Mouse (Mus musculus): ENCODE results near the gene Trmt61a.

Gene Trmt61a

DNA sequence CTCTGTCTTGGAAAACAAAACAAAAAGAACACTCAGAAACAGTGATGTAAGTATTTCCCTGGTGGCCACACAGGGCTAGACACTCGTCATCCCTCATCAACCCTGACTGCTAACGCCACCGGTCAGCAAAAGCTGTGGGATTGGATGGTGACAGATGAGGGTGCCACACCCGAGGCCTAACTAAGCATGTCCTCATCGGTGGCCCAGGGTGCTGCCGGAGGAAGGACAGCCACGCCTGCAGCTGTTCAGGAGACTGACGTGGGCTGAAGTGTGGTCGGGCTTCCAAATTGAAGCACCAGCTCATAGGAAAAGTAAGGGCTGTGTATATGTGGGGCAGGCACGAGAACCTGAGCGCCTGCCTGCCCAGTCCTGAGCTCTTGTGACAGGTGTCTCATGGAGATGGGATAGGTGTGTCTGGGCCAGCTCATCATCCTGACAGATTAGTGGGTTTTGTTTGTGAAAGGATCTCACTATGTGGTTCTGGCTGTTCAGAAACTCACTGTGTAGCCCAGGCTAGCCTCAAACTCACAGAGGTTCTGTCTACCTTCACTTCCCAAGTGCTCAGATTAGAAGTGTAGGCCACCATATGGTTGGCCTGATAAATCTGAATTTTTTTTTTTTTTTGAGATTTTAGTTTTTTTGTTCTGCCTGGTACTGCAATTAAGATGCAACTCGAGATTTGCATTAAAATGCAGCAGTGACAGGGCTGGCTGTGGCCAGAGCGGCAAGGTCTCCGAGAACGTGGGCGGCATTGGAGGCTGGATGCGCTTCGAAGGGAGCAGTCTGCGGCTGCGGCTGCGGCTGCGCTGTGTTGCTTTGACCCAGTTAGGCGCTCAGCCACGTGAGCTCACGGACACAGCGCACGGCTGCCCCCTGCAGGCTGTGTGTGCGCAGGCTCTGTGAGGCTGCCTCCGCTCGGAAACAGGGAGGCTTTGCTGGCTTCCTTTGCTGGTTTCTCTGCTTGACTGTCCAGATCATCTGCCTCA is 54.2 kb downstream of the Trmt61a start:
- peak; percentile 83 for DNase-seq (ENCODE audit: low read depth, low spot score)

GRCm38 (mm10) chr12:111732921-111733320 is 55.0 kb downstream of the Trmt61a start:
- DNase-seq (ENCODE audit: low read depth, low spot score) = no peak
